Mouse (Mus musculus) thymus, postnatal 14 days (tissue): ENCODE measurements at regions not wholly inside any gene's neighbourhood (a gene's known extent, or its start where the extent isn't known, plus 50 kb on each side); places are given as distances from the start of the nearest gene placed in this dataset.

ENCODE experiments used
- DNase-seq: peaks from one replicate; pipeline ENCODE4 v3.0.0; 2021

DNA sequence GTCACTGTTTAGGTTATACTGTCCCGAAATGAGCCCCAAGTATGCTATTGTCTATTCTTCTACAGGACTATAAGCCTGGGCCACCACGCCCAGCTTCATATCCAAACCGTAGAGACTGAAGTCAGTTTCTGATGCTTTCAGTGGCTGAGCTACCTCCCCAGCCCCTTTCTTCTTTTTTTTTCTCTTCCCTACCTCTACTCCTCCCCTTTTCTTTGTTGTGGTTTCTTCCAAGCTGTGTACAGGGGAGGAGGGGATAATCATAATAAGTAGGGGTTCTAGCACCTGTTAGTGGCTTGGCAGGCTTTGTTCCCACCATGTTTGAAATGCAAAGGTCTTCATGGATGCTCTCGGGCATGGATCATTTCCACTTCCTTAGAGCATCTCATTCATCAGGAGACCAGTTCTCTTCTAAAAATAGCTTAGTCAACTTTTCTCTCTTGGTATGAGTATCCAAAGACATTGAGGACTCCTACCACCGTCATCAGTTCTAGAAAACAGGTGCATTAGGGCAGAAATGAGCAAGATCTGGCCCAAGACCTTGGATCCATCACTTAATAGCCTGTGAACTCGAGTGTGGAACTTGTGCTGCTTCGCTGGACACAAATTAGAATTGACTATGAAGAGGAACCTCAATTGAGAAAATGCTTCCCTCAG, 1383.5 kb downstream of the Gsdmc2 start:
- no peak for DNase-seq

DNA sequence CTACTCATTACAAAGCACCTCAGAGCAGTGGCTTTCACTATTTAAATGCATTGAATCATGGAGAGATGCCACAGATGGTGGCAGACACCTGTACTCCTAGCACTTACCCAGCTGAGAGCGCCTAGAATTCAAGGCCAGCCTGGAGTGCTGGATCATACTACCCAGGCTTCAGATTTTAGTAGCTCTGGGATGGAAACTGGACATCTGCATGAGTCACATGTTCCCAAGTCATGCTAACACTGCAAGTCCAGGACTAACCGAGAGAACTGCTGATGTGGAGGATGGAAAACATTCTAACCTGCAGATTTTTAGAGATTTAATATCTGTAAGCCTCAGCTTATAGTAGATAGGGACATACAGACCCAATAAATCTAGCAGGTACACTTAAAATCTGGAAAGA, 1384.3 kb downstream of the Gsdmc2 start:
- DNase-seq: no peak

DNA sequence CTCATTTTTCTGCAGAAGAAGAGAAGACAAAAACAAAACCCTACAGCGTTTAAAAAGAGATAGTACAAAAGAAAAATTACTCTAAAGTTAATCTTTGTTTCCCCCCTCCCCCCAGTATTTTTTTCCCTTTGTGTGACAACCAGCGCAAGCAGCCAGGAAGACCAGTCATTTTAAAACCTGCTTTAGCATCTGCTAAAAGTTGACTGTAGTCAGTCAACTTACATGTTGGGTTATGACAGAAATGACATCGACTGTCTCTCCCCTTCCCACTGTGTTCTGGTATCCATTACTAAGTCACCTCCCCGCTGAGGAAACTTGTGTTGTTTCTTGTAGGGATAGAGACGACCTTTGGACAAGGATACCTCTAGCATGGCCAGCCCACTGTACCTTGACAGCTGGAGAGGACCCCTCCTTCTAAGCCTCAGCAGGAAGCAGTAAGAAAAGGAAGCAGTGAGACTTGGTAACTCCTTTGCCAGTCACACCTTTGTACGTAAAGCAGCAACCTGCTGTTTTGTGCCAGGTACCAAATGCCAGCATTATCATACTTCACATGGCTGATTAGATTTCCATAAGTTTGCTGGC, 1384.9 kb downstream of the Gsdmc2 start:
- no peak for DNase-seq

DNA sequence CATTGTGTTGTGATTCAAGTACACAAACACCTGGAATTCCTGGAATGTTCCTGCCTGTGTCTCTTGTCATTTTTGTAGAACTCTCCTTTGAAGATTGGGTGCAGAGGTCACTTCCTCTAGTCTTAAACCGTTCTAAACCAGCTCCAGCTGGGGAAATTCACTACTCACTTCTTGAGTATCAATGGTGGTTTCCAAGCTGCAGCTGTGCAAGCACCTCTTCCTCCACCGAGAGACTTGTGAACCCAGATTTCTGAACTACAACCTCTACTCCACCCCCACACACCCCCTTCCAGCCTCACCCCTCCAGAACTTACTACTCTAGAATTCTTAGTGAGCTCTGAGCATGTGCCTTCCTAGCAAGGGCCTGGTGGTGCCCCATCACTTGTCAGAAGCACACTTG, 1387.0 kb downstream of the Gsdmc2 start:
- DNase-seq: peak; percentile 54

DNA sequence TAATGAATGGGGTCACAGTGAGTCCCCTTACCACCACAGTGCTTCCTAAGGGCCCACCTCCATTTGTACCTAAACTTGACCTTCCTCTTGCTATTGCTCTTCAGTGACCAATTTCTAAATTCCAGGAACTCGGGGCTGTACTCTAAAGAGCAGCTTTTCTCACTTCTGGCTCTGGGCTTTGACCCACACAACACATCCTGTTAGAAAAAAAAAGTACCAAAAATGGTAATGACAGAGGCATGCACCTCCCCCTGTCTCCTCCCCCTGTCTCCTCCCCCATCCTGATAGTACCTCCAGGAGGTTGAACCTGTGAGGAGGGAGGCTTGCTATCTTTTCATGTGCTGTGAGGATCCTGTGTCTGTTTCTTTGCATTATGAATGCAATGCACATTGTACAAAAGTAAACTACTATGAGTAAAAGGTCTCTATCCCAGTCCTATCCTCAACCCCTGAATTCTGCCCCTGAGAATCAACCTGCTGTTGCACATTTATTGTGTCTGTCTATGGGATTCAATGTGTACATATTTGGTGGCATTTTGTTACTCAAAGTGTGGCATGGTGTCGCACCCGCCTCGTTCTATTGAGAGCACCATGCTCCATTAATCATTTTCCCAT, 1387.8 kb downstream of the Gsdmc2 start:
- peak; percentile 71 for DNase-seq

DNA sequence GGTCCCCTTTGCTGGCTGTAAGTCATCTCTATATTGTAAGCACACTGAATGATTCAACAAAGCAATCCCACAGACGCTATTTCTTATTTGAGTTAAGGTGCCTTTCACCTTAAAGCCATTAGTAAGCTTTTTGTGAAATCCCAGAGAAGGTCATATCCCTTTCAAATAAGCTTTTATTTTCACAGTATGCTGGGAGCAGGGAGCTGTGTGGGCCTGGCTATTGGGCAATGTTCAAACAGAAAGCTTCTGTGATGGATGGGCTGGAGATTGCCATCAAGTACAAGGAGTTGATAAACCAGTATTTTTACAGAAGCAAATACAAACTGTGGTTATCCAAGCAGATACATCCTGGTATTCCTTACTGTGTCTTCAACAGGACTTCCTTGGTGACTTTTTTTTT, 1389.0 kb downstream of the Gsdmc2 start:
- DNase-seq: no peak

DNA sequence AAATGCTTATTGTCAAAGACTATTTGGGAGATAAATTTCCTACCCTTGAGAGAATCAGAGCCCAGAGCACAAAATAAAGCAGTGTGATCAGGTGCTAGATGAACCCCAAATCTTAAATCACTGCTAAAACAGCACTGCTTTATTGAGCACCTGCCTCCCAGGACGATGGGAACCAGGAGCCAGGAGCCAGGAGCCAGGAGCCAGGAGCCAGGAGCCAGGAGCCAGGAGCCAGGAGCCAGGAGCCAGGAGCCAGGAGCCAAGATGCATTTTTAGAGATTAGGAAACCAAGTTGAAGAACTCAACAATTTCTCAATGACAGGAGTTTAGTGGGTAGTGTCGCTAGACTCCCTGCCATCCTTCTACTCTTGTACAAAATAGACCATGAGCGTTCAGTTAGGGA, 1396.9 kb downstream of the Gsdmc2 start:
- DNase-seq: no peak

DNA sequence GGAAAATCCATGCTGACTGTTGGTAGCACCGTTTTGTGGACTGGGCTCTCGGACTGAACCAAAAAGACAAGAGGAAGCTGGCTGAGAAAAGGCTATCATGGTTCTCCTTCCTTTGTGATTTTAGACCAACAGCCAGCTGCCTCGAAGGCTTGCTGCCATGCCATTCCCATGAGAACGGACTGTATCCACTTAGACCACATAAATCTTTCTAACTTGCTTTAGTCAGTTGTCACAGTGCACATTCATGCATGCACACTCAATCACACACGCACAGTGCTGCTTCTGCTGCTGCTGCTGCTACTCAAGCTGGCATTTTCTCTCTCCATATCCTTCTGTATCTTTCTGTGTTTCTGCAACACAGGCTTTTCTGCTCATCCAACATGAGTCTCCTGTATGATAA, 1405.8 kb downstream of the Gsdmc2 start:
- DNase-seq: no peak

DNA sequence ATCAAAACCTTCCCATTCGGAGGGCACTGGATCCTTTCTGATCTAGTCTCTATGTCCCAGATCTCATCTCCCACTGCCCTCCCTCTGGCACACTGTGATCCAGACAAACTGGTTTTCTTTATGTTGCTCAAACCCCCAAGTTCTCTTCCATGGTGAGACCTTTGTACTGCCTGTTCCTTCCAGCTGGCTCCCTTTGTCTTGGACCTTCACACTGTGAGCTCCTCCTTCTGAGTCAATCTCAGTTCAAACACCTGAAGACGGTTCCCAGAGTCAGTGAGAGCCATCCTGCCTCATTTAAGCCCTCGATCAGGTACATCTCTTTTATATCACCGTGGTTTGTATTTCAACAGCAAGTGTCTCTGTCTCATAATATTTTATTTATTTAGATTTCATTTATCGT, 1408.3 kb downstream of the Gsdmc2 start:
- no peak for DNase-seq

DNA sequence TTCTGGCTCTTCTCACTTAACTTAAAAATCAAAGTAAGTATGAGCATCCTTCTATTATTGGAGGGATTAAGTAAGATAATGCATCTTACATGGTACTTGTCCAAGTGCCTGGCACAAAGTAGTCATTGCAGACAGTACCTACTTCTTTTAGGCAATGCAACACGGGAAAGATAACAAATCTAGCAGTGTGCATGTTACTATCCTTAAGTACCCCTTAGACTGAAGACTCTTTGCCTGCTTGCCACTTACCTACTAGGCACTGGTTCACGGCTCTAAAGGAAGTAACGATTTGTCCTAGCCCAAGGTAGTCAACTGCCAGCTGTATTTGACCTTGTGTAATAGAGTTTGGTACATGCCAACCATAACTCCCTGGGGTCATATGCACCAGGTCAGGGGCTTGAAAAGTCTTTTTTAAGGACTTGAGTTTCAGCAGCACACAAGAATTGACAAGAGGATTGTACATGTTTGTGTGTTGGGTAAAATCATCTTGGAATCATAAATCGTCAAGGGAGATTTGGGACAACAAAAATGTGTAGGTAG, 1409.8 kb downstream of the Gsdmc2 start:
- no peak for DNase-seq

DNA sequence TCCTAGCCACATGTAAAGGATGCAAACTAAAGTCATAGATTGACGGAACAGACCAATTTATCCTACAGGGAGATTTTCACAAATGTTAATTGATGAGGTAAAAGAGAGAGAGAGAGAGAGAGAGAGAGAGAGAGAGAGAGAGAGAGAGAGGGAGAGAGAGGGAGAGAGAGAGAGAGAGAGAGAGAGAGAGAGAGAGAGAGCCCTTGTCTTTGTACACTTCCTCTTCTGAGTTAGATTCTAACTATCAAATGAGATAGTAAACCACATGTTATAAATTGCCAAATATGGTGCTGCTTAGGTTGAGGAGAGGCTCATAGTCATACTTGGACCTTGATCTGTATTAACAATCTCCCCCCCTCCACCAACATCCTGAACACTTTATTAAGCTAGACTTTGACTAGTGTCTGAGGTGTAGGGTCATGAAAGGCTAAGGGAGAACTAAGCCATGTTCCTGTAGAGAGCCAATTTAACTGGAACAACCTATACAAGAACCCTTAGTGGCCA, 1412.2 kb downstream of the Gsdmc2 start:
- DNase-seq: no peak

DNA sequence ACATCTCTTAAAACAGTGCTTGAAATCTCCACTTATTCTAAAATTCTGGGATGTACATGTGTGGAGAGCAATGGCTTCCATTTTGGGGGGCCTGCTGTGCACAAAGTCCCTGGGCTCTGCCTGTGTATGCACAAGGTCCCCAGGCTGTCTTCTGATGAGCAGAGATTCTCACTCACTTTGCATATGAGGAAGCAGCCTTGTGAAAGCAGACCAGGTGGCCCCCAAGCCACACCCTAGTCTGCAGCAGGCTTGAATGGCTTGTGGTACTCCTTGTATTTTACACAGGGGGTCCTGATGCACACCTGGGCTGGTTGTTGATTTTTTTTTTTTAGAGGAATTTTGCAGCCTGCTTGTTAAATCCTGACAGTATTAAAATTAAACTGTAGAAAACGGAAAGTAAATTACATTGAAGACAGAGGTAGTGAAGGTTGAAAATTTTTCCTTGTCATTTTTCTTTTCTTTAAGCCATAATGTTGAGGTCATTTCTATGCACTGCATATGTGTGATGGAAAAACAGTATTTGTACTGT, 1413.8 kb downstream of the Gsdmc2 start:
- no peak for DNase-seq

DNA sequence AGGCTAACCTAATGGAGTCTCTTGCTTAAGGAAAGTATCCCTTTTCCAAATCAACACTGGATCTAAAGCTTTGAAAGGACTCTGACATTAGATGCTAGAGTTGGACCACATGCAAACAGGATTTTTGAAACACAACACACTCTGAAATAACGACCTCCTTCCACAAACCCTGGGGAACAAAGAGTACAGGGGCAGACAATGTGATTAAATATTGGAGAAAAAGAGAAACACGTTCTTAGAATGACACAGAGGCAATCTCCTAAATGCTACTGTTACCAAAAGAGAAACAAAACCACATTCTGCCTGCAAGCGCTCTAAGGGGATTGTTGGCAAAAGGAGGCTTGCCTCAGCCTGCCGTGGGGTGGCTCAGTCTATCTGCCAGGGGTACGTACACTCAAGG, 1422.0 kb downstream of the Gsdmc2 start:
- no peak for DNase-seq

DNA sequence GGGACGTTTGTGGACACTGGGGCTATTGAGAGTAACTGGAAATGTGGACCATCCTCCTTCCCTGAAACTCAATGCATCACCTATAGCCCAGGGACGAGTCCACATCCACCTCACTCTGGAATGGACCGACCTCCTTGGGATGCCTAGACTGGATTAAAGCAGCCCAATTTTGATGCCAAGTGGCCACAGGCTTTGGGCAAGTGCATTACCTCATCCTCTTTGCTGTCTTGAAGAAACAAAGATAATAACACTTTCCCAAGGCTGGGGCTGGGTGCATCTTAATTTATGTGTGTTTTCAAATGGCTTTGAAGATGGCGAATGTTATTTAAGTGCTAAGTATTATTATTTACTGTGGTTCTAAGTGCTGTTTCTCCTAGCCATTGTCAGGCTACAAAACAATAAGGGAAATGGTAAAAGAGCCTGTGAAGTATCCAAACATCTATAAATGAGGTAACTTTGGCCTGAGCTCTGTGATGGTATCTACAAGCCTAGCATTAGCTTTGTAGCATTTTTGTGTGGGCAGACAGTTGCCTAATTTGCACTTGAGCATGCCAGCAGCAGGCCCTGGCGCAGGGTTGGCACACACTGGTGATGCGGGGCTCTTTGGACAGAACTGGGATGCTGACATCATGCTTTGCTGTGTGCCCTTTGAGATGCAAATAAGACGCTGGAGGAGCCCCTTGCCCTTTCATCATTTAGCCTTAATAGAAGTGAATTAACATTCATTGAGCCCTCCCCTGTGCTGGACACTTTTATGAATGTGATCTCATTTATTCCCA, 1423.7 kb downstream of the Gsdmc2 start:
- no peak for DNase-seq

DNA sequence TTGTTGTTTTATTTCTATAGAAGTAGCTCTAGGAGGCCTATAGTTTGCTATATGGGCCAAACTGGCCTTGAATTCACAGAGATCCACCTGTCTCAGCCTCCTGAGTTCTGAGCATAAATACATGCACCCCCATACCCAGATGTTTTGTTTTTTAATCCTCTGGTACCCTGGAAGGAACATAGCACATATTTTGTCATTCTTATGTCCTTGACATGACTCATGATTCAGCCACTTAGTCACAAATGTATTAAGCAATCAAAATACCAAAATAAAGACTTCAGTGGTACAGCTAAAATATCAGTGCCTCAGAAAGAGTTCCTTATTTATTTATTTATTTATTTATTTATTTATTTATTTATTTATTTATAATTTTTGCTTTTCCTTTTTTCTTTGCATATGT, 1428.3 kb downstream of the Gsdmc2 start:
- DNase-seq: no peak

DNA sequence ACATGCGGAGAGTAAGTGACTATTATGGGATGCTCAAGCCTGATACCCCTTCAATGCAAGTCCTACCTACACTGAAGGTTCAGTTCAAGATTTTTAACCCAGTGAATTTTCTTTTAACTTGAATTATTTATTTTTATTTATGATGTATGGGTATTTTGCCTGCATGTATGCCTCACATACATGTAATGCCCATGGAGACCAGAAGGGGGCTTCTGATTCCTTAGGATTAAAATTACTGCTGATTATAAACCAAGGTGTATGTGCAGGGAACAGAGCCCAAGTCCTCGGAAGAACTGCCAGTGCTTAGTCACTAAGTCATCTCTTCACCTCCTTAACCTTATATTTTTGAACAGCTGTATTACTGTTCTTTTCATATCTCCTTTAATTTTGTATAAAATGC, 1431.3 kb downstream of the Gsdmc2 start:
- peak; percentile 30 for DNase-seq

DNA sequence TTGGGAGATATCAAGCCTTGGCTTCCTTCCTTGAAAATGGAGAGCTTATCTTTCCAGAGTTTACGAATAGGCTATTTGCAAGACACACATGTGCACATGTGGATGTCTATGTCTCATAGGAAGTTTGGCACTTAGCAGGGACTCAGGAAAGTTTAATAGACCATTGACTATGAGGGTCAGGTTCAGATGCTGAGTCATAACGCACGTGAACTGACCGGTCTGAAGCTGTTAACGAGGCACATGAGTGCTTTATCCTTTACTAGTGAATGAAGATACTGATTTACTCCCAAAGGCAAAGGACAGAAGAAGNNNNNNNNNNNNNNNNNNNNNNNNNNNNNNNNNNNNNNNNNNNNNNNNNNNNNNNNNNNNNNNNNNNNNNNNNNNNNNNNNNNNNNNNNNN, 1442.8 kb downstream of the Gsdmc2 start:
- no peak for DNase-seq

DNA sequence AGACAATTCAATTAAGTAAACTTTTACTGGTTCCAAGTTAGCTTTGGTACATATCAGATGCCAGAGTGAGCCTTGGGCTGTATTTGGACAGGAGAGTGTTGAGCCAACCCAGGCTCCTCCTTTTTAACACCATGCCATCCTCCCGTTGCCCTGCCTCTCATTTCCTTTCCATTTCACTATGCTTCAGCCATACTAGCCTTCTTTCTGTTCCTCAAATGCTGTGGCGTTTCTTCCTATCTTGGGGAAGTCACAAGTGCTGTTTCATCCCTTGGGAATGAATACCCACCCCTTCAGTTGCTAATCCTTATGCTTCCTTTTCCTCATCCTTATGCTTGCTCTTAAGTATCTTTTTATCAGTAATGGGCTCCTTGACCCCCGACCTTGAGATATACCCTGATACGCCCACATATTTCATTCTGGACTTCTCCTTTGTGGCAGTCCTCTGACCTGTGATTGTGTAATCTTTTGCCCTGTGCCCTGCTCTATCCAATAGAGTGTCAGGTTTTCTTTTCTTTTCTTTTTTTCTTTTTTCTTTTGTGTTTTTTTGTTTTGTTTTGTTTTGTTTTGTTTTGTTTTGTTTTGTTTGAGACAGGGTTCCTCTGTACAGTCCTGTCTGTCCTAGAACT, 1443.9 kb downstream of the Gsdmc2 start:
- no peak for DNase-seq

DNA sequence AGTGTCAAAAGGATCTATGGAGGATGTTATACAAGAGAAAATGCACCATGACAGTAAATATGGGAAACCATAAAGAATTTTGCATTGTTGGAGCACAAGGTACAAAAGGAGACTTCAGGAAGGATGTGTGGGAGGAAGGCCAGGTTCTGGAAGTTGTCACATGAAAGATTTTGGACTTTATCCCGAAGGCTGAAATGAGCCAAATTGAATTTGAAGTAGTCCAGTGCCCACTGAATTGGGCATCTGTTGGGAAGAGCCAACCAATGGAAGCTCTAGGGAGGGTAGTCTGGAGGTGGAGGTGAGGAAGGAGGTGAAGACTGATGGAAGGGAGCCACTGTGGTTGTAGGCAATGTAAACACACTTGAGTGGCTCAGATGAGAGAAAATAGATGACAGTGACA, 1445.6 kb downstream of the Gsdmc2 start:
- no peak for DNase-seq

DNA sequence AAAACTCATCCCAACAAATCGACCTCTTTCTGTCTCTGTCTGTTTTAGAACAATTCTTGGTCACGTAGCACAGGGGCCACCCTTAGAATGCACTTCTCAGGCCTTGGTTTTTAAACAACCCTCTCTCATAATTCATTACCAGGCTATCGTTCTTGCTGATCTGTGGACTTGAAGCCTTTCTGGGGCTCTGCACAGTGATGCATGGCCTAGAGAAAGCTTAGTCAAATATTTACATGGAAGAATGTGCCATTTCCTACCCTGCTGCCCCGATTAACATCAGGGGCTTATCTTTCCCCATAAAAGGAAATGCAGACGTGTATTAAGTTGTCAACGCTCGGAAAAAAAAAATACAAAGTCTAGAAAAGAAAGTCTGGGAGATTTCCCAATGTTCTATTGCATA, 1448.0 kb downstream of the Gsdmc2 start:
- DNase-seq: no peak

DNA sequence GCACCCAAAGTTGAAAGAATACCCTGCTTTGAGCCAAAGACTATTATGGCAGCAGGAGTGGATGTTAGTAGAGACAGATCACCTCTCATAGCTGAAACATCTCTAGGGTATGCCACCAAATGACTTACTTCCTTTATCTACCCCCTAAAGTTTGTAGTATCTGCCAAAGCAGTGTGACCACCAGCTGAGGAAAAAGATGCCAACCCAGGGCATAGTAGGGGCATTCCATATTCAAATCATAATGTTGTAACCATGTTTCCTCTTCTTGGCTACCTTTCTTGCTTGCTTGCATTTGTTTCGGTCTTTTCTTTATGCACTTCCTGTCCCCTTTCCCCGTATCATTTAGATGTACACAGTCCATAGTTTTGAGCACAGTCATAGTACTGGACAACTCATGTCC, 1449.6 kb downstream of the Gsdmc2 start:
- DNase-seq: no peak

DNA sequence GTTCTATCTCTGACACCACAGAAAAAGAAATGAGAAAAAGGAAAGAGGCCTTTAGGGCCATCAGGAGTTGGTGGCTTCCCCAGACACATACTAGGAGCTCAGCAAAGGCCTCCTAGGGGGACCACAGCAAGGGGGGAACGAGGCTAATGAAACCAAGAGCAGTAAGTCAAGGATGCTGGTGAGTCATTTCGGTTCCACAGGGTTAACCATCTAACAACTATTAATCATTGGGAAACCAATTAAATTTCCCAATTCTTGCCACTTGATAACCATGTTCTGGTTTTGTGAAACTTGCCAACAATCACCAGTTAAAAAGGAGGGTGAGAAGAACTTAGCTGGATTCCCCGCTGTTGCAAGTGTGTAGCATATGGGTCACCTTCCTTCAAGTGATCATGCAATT, 1451.6 kb downstream of the Gsdmc2 start:
- no peak for DNase-seq

DNA sequence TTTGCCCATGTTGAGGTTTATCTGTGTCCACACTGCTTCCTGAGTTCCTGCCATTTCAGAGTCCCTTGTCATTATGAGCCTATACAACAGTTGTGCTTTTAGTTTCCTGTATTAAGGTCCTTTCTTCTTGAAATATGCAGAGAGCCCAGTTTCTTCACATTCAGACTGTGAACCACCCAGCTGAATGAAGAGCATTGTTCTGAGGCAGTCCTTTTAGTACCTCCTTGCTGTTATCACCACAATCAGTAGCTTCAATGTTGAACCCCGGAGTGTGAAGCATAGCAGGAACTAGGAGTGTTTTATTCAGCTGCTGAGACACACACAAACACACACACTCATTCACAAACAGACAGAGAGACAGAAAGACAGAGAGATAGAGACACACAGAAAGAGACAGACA, 1452.1 kb downstream of the Gsdmc2 start:
- DNase-seq: no peak
